Mouse (Mus musculus) midbrain, embryonic 16.5 days (tissue): Measurements from ENCODE around the gene Samd4b. TPM values are rescaled to one million over a fixed set of nuclear protein-coding genes. Genes with fewer than 3 reads are reported as not detected.

Experiments
- ATAC-seq: fragments of 200-750 bp; cut with Nextera tagmentation; 2 replicates; pipeline ENCODE4 v1.8.0; 2017; ENCODE audit warnings: moderate TSS enrichment
- H3K27ac ChIP-seq: fragments of 300-500 bp; sonication (generic); 2 replicates; pipeline ENCODE4 v1.5.1; 2014; ENCODE audit warnings: mild to moderate bottlenecking, low read length, mixed read lengths
- H3K27me3 ChIP-seq: fragments of 300-500 bp; sonication (generic); 2 replicates; pipeline ENCODE4 v1.6.1; 2014; ENCODE audit warnings: low read depth, low read length, mixed read lengths; ENCODE audit not compliant: control insufficient read depth, insufficient read depth
- H3K36me3 ChIP-seq: fragments of 300-500 bp; sonication (generic); 2 replicates; pipeline ENCODE4 v1.6.1; 2014; ENCODE audit warnings: mild to moderate bottlenecking, low read length, moderate library complexity, mixed read lengths; ENCODE audit not compliant: control insufficient read depth, insufficient read depth
- H3K4me1 ChIP-seq: fragments of 300-500 bp; sonication (generic); 2 replicates; pipeline ENCODE4 v1.6.1; 2014; ENCODE audit warnings: mild to moderate bottlenecking, low read length, mixed read lengths; ENCODE audit not compliant: control insufficient read depth, insufficient read depth
- H3K4me2 ChIP-seq: fragments of 300-500 bp; sonication (generic); 2 replicates; pipeline ENCODE4 v1.6.1; 2014; ENCODE audit warnings: mild to moderate bottlenecking, low read length, mixed read lengths
- H3K4me3 ChIP-seq: fragments of 300-500 bp; sonication (generic); 2 replicates; pipeline ENCODE4 v1.5.1; 2014; ENCODE audit warnings: low read depth, mild to moderate bottlenecking, low read length, moderate library complexity, mixed read lengths
- H3K9ac ChIP-seq: fragments of 300-500 bp; sonication (generic); 2 replicates; pipeline ENCODE4 v1.6.1; 2014; ENCODE audit warnings: low read depth, low read length, mixed read lengths
- H3K9me3 ChIP-seq: fragments of 300-500 bp; sonication (generic); replicated peaks from 2 replicates; pipeline ENCODE4 v1.6.1; 2014; ENCODE audit warnings: mild to moderate bottlenecking, low read length, mixed read lengths; ENCODE audit not compliant: control insufficient read depth, poor library complexity, severe bottlenecking
- WGBS: fragments of 180-500 bp; shearing (Covaris S2); extraction: QIAGEN DNeasy Blood & Tissue Kit; methylation state at CpG from one replicate; pipeline ENCODE4 v1.1.7; 2014; 5-methylcytosine and 5-hydroxymethylcytosine counted together
- polyA plus RNA-seq: library from polyadenylated mRNA; unstranded; fragments of >200 nt; fragmentation: Nextera tagmentation; extraction: Ambion mirVana; gene quantifications from 2 replicates; pipeline ENCODE4 v1.2.1, GENCODE M21; 2015

Samd4b gene
- polyA plus RNA-seq, 1 experiment from 2014 or later, result 20.4 TPM

DNA sequence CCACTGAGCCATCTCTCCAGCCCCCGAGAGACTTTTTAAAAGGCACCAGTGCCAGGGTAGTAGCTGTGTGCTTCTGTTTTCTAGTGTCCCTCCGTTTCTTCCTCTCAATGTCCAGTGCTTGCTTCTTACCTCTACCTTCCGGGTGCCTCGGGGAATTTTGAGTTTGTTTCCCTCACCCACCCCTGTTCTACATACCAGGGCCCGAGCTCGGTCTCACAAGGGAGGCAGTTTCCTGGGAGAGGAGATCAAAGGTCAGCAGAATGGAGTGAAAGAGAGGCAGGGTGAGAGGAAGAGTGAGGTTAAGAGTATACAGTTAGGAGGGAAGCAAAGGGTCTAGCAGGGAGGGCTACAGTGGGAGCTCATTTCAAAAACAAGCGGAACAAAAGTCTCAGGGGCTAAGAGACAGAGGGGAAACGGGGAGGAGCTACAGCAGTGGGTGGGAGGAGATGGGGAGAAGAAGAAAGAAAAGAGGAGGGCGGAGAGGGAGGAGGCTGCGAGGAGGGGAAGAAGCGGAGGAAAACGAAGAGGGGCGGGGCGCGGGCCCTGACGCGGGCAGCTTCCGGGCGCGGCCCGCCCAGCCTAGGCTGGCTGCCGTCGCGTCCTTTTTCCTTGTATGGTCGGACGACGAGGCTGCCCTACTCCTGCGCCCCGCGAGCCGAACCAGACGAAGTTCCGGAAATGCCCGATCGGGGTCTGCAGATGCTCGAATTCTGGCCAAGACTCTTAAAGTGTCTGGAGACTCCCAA, 222.6 kb downstream of the Samd4b start:
- Histone ChIP-seq H3K4me2 (peak overlapping the region; percentile 81), H3K9me3 (no peaks in the 10 kb centered on the region), H3K27ac (peak overlapping the region; percentile 81), H3K9ac (peak overlapping the region; percentile 68), H3K4me3 (peak overlapping the region; percentile 48), H3K4me1 (peaks cover 25% of the 10 kb centered on the region), H3K36me3 (no peaks in the 10 kb centered on the region), H3K27me3 (peaks cover 4% of the 10 kb centered on the region; the same call in 1 of the 2 replicates)
- ATAC-seq, result 0 out of 2 replicates have a peak, but pooled peaks have one; percentile 7
- 1% methylated on average over 32 of the region's 36 CpGs for WGBS

DNA sequence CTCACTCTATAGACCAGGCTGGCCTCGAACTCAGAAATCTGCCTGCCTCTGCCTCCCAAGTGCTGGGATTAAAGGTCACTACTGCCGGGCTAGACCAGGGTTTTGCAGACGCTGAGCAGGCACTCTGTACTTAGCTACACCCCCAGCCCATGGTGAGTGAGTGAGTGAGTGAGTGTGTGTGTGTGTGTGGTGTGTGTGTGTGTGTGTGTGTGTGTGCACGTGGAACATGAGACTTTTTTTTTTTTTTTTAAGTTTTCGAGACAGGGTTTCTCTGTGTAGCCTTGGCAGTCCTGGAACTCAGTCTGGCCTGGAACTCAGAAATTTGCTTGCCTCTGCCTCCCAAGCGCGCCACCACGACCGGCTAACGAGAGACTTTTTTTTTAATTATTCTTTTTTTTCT, 223.3 kb downstream of the Samd4b start:
- Histone ChIP-seq H3K4me3 (no peak overlapping the region), H3K4me2 (no peak overlapping the region), H3K9me3 (no peaks in the 10 kb centered on the region), H3K36me3 (no peaks in the 10 kb centered on the region), H3K4me1 (peaks cover 25% of the 10 kb centered on the region), H3K9ac (no peak overlapping the region), H3K27me3 (peaks cover 4% of the 10 kb centered on the region; the same call in 1 of the 2 replicates), H3K27ac (no peak overlapping the region)
- ATAC-seq, result no peak
- WGBS, result 81% methylated on average over 10 of the region's 10 CpGs

DNA sequence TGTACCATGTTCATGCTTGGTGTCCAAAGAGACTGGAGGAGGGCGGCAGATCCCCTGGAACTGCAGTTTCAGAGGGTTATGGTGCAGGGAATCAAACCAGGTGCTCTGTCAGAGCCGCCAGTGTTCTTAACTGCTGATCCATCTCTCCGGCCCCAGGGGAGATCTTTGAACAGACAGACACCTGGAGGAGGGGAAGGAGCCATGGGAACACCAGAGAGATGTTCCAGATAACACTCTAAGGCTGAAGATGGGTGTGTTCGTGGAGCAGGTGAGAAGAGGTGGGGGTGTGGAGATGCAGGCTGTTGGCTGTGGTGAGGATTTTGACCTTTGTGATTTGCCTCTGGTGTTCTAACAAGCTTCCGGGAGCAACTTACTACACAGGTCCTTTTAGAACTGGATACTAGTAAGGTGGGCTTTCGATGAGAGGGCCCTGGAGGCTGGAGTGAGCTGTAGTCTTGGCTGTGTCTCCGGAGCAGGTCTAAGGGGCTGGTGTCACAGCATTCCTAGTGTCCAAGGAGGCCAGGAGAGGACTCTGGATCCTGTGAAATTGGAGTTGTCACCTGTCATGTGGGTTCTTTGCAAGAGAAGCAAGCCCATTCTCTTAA, 224.0 kb downstream of the Samd4b start:
- Histone ChIP-seq H3K27ac (0 out of 2 replicates have a peak overlapping the region, but pooled peaks have one; percentile 10), H3K4me1 (peaks cover 23% of the 10 kb centered on the region), H3K9me3 (no peaks in the 10 kb centered on the region), H3K4me3 (no peak overlapping the region), H3K36me3 (no peaks in the 10 kb centered on the region), H3K27me3 (peaks cover 4% of the 10 kb centered on the region; the same call in 1 of the 2 replicates), H3K4me2 (no peak overlapping the region), H3K9ac (no peak overlapping the region)
- ATAC-seq, result no peak
- 82% methylated on average over 7 of the region's 7 CpGs for WGBS

DNA sequence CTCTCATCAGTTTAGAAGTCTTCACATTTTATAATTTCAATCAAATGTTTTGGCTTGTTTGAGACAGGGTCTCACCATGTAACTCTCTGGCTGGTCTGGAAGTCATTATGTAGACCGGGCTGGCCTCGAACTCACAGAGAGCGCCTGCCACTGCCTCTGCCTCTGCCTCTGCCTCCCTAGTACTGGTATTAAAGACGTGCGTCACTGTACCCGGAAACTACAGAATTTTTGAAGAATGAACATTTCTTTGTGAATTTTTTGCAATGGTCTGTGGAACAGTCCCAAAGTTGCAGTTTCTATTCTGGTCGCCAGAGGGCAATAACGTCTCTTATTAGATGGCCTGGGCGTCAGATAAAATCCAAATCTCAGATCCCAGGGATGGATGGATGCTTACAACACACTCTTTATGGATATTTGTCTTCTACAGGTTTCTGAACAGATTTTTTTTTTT, 224.8 kb downstream of the Samd4b start:
- Histone ChIP-seq H3K4me3 (peak overlapping the region; percentile 88), H3K4me2 (peak overlapping the region; percentile 96), H3K9me3 (no peaks in the 10 kb centered on the region), H3K4me1 (peaks cover 21% of the 10 kb centered on the region), H3K27ac (peak overlapping the region; percentile 88; the same call in 1 of the 2 replicates), H3K27me3 (peaks cover 4% of the 10 kb centered on the region; the same call in 1 of the 2 replicates), H3K36me3 (no peaks in the 10 kb centered on the region), H3K9ac (peak overlapping the region; percentile 18; the same call in 1 of the 2 replicates)
- peak; percentile 11 for ATAC-seq
- under 1% methylated on average over 9 of the region's 9 CpGs for WGBS

DNA sequence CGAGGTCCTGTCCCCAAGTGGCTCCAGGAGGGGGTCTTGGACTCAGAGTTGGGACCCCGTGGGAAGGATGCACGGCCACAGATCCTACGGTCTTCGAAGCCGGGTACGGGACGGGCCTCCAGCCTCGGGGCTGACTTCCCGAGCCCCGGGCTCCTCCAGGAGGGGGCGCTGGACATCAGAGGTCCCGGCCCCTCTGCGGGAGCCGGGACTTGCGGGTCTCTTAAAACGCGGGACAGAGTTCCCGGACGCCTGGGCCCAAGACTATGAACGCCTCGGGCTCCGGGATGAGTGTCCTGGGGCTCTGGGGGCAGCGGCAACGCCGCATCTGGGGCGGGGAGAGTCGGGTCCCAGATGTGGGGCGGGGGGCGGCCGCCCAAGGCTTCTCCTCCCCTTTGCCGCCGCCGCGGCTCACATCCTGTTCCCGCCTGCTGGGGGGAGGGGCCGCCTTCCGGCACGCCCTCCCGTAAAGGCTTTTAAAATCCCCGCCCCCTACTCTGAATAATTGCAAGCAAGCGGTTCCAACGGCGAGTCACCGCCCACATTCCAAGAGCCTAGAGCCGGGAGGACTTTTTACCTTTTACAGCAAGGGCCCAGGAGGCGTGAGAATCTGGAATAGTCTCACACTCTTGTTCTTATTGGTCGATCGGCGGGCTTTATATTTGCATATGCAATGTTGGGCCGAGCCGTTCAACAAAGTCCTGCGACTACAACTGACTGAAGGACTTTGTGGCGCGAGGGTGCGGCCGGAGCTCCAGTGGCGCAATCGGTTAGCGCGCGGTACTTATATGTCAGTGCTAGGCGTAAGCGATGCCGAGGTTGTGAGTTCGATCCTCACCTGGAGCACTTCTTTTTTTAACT, 225.5 kb downstream of the Samd4b start, which contains the start of gene Plekhg2:
Gene Plekhg2 (minus strand): TSS at position 349 of the 858 bp plus-strand sequence.
- Histone ChIP-seq H3K27me3 (peaks cover under 1% of the 10 kb centered on the region; the same call in 1 of the 2 replicates), H3K4me1 (peaks cover 19% of the 10 kb centered on the region), H3K9ac (peak within 1 kb of the TSS; percentile 80), H3K27ac (peak within 1 kb of the TSS; percentile 88), H3K36me3 (no peaks in the 10 kb centered on the region), H3K4me2 (peak within 1 kb of the TSS; percentile 96), H3K9me3 (no peaks in the 10 kb centered on the region), H3K4me3 (peak within 1 kb of the TSS; percentile 88)
- ATAC-seq, result peak; percentile 91
- WGBS, result under 1% methylated on average over 60 of the region's 66 CpGs

DNA sequence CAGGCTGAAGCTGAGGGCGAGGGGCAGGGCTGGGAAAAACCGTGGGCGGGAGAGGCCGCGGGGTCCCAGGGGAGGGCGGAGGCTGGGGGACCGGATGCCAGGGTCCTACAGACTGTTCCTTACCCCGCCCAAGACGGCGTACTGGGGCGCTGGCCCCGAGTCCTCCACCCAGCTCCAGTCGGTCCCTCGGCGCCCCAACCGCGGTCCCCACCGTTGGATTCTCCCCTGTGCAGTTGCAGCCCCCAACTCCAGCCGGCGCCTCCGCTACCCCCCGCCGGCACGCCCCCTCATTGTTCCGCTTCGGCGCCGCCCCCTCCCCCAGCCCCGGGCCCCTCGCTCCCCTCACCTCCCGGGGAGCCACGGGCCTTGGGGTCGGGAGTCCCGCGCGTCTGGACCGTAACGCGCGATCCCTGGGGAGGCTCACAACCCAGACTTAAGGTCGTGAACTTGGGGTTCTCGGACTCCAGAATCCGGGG, 226.4 kb downstream of the Samd4b start:
- peak overlapping the region; percentile 80 for H3K9ac ChIP-seq
- H3K27ac ChIP-seq, result peak overlapping the region; percentile 88
- ATAC-seq, result 0 out of 2 replicates have a peak, but pooled peaks have one; percentile 2
- H3K4me3 ChIP-seq, result peak overlapping the region; percentile 88
- H3K36me3 ChIP-seq, result no peaks in the 10 kb centered on the region
- H3K4me2 ChIP-seq, result peak overlapping the region; percentile 96
- WGBS, result under 1% methylated on average over 25 of the region's 43 CpGs
- H3K27me3 ChIP-seq, result no peaks in the 10 kb centered on the region
- H3K9me3 ChIP-seq, result no peaks in the 10 kb centered on the region
- H3K4me1 ChIP-seq, result peaks cover 18% of the 10 kb centered on the region

DNA sequence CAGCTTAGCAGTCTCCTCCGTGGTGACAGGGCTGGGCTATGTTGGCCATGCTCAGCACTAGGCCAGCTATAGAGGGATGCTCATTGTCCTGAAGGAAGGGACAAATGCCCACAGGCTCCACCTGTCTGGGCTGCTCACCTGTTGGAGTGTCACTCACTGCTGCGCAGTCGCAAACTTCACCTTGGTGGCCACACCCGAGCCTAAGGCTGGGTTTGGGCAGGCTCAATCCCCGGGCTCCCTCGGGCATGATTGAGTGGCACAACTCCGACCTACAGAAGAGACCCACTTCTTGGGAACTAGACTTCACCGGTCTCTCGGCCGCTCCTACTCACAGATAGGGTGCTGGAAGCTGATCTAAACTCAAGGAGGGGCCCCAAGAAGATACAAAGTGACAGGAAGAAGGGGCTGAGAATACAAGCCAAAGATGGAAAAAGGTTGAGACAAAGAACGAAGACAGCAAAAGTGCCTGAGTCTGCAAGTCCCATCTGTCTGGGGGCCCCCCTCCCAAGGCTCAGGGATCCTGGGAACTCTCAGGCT, 226.9 kb downstream of the Samd4b start:
- peak overlapping the region; percentile 80 for H3K9ac ChIP-seq
- H3K4me1 ChIP-seq, result peaks cover 12% of the 10 kb centered on the region
- H3K27me3 ChIP-seq, result no peaks in the 10 kb centered on the region
- H3K9me3 ChIP-seq, result no peaks in the 10 kb centered on the region
- H3K4me2 ChIP-seq, result peak overlapping the region; percentile 96
- WGBS, result 4% methylated on average over 11 of the region's 11 CpGs
- ATAC-seq, result no peak
- peak overlapping the region; percentile 88 for H3K27ac ChIP-seq
- H3K4me3 ChIP-seq, result peak overlapping the region; percentile 88
- no peaks in the 10 kb centered on the region for H3K36me3 ChIP-seq

DNA sequence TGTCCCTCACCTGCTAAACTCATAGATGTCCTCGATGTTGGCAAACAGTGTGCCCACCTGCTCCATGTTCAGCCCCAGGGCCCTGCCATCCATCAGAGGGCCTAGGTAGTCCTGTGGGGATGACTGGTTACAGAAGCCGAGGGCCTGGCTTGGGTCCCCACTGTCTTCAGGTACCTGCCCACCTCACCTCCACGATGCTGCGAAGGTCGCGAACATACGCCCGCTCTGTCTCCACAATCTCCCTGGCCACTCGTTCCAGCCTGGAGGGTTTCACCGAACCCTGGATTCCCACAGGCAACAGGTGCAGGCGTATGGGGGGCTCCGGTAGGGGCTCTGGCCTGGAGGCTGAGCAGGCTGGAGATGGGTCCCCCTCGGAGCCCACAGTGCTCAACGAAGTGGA, 227.9 kb downstream of the Samd4b start:
- Histone ChIP-seq H3K9me3 (no peaks in the 10 kb centered on the region), H3K4me3 (no peak overlapping the region), H3K27ac (no peak overlapping the region), H3K9ac (no peak overlapping the region), H3K4me2 (peak overlapping the region; percentile 96; the same call in 1 of the 2 replicates), H3K4me1 (peaks cover 9% of the 10 kb centered on the region), H3K27me3 (no peaks in the 10 kb centered on the region), H3K36me3 (no peaks in the 10 kb centered on the region)
- 97% methylated on average over 14 of the region's 14 CpGs for WGBS
- ATAC-seq, result no peak
